ENCODE assay signal across 23 mouse cellular contexts in genomic region chr16:97679820-97680219, GRCm38 (mm10).
"Had no signal": no experiment of that assay in that cellular context is flagged by ENCODE, and none has a peak within 500 bp of the region (broad histone marks: within the 10 kb centered on the region; RNA-seq: fewer than 3 reads in every experiment).

No protein-coding gene starts in this region.

- H3K27ac ChIP-seq: heart, embryonic 10.5 days; heart, embryonic 13.5 days; heart, embryonic 15.5 days; hindbrain, embryonic 13.5 days; hindbrain, embryonic 15.5 days; hindbrain, postnatal 0 days; layer of hippocampus, adult 2 months; left cerebral cortex, adult 2 months; limb, embryonic 10.5 days; limb, embryonic 12.5 days; liver, embryonic 13.5 days had no signal

- H3K9me3 ChIP-seq: heart, embryonic 10.5 days; heart, embryonic 13.5 days; heart, embryonic 15.5 days; hindbrain, embryonic 13.5 days; hindbrain, embryonic 15.5 days; limb, embryonic 10.5 days; limb, embryonic 12.5 days; liver, embryonic 13.5 days had no signal

- H3K36me3 ChIP-seq: heart, embryonic 10.5 days; heart, embryonic 13.5 days; heart, embryonic 15.5 days; hindbrain, embryonic 13.5 days; hindbrain, embryonic 15.5 days; limb, embryonic 10.5 days; limb, embryonic 12.5 days; liver, embryonic 13.5 days had no signal

- H3K9ac ChIP-seq: heart, embryonic 13.5 days; heart, embryonic 15.5 days; hindbrain, embryonic 13.5 days; hindbrain, embryonic 15.5 days; limb, embryonic 12.5 days; liver, embryonic 13.5 days had no signal

- H3K4me3 ChIP-seq: heart, embryonic 10.5 days; heart, embryonic 13.5 days; heart, embryonic 15.5 days; hindbrain, embryonic 13.5 days; hindbrain, embryonic 15.5 days; layer of hippocampus, adult 2 months; left cerebral cortex, adult 2 months; limb, embryonic 10.5 days; limb, embryonic 12.5 days; liver, embryonic 13.5 days had no signal

- H3K4me1 ChIP-seq: heart, embryonic 13.5 days; heart, embryonic 15.5 days; hindbrain, embryonic 13.5 days; hindbrain, embryonic 15.5 days; limb, embryonic 10.5 days; limb, embryonic 12.5 days; liver, embryonic 13.5 days had no signal

- H3K4me2 ChIP-seq: heart, embryonic 13.5 days; heart, embryonic 15.5 days; hindbrain, embryonic 13.5 days; hindbrain, embryonic 15.5 days; limb, embryonic 12.5 days; liver, embryonic 11.5 days; liver, embryonic 13.5 days had no signal

- H3K27me3 ChIP-seq: heart, embryonic 15.5 days; hindbrain, embryonic 13.5 days; hindbrain, embryonic 15.5 days; limb, embryonic 12.5 days; liver, embryonic 13.5 days had no signal

- DNase-seq: gastrocnemius, postnatal 14 days; gastrocnemius, postnatal 36 days; heart, adult 18-20 months; heart, postnatal 14 days; heart, postnatal 36 days; kidney, adult 18-20 months; kidney, adult 8-10 months; kidney, postnatal 10 days; kidney, postnatal 25 days; kidney, postnatal 4 days; liver; liver, embryonic 13.5 days had no signal

- ATAC-seq: hindbrain, postnatal 0 days had no signal
